Mouse (Mus musculus): ENCODE data around the gene Ccdc54.

DNA sequence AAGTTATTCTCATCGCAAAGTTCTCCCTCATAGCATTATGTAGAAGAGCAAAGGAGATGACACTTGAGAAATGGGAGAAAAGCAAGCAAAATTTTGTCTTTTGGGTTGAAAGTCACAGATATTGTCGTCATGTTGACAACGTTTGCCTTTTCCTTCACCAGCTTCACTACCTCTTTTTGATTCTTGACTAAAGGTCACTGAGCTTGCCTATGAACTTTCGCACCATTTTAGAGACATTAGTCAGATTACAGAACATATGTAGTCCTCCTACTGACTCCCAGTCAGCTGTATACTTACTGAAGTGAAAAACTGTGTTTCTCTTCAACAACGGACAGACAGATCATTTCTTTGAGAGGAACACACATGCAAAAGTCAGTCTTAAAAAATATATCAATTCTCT is 40.0 kb downstream of the Ccdc54 start:
- TF ChIP-seq HCFC1 (IDR thresholded peaks at IDR 0.05; ENCODE audit: low read depth, low read length) (no peak), POLR2A (IDR thresholded peaks at IDR 0.05; ENCODE audit: low read depth, low read length) (no peak), CTCF (conservative IDR thresholded peaks at IDR 0.05 in 1 of 2, IDR thresholded peaks at IDR 0.05 in 1 of 2; ENCODE audit: low read depth in 2 of 2, low read length in 2 of 2) (no peak), E2F4 (IDR thresholded peaks at IDR 0.05; ENCODE audit: insufficient replicate concordance, low read depth, low read length) (no peak), CHD1 (IDR thresholded peaks at IDR 0.05; ENCODE audit: low read depth, low read length) (no peak), MAZ (IDR thresholded peaks at IDR 0.05; ENCODE audit: low read depth, low read length) (no peak), ZKSCAN1 (IDR thresholded peaks at IDR 0.05; ENCODE audit: borderline replicate concordance, low read depth, low read length) (no peak)

Data from CH12.LX (cell line).